Mouse (Mus musculus): ENCODE measurements around the gene Rmnd5a.

The Rmnd5a gene

GRCm38 (mm10) chr6:71372041-71372720 lies 68.3 kb downstream of the Rmnd5a start:
- in situ Hi-C loops (cut with MboI, MseI), result no loop called here

- in situ Hi-C loops (cut with MboI, MseI), result no loop called here
These were observed 69.3 kb downstream of the Rmnd5a start for GRCm38 (mm10) chr6:71371085-71371605.

GRCm38 (mm10) chr6:71369416-71369815 lies 71.0 kb downstream of the Rmnd5a start:
- in situ Hi-C loops (cut with MboI, MseI), result no loop called here

GRCm38 (mm10) chr6:71363995-71364394 lies 76.4 kb downstream of the Rmnd5a start:
- in situ Hi-C loops (cut with MboI, MseI), result no loop called here

- in situ Hi-C loops (cut with MboI, MseI), result no loop called here
These were observed 79.2 kb downstream of the Rmnd5a start for GRCm38 (mm10) chr6:71361156-71361670.

- in situ Hi-C loops (cut with MboI, MseI), result no loop called here
These were observed 79.7 kb downstream of the Rmnd5a start for GRCm38 (mm10) chr6:71360751-71361150.

- in situ Hi-C loops (cut with MboI, MseI), result no loop called here
These were observed 80.2 kb downstream of the Rmnd5a start for GRCm38 (mm10) chr6:71360221-71360620.

- in situ Hi-C loops (cut with MboI, MseI), result no loop called here
These were observed 82.9 kb downstream of the Rmnd5a start for GRCm38 (mm10) chr6:71357493-71357892.

GRCm38 (mm10) chr6:71353722-71354121 lies 86.7 kb downstream of the Rmnd5a start:
- in situ Hi-C loops (cut with MboI, MseI), result no loop called here

GRCm38 (mm10) chr6:71352866-71353427 lies 87.5 kb downstream of the Rmnd5a start:
- in situ Hi-C loops (cut with MboI, MseI), result no loop called here

- in situ Hi-C loops (cut with MboI, MseI), result no loop called here
These were observed 88.2 kb downstream of the Rmnd5a start for GRCm38 (mm10) chr6:71352201-71352600.

GRCm38 (mm10) chr6:71351201-71351600 lies 89.2 kb downstream of the Rmnd5a start:
- in situ Hi-C loops (cut with MboI, MseI), result no loop called here

- in situ Hi-C loops (cut with MboI, MseI), result no loop called here
These were observed 92.4 kb downstream of the Rmnd5a start for GRCm38 (mm10) chr6:71348006-71348405.

GRCm38 (mm10) chr6:71341179-71341578 lies 99.3 kb downstream of the Rmnd5a start:
- in situ Hi-C loops (cut with MboI, MseI), result no loop called here

- in situ Hi-C loops (cut with MboI, MseI), result loop anchor here (10.0 kb wide), 1 partner anchor 195 kb away; no protein-coding TSS in a partner anchor
These were observed 101.1 kb downstream of the Rmnd5a start for GRCm38 (mm10) chr6:71339351-71339750.

GRCm38 (mm10) chr6:71338941-71339340 lies 101.5 kb downstream of the Rmnd5a start:
- in situ Hi-C loops (cut with MboI, MseI), result loop anchor here (10.0 kb wide), 1 partner anchor 196 kb away; no protein-coding TSS in a partner anchor

Measured in T-helper 2 cell (primary cell).